Mouse (Mus musculus): ENCODE measurements around the gene Ascl2.
A peak's percentile ranks its signal among the peaks of the same experiment; 100 is the strongest.

Gene Ascl2

GRCm38 (mm10) chr7:142968809-142969511 is at the start of gene Ascl2:
Gene Ascl2 (minus strand): TSS chr7:142969264.
- DNase-seq, result peak; percentile 9 to 24

DNA sequence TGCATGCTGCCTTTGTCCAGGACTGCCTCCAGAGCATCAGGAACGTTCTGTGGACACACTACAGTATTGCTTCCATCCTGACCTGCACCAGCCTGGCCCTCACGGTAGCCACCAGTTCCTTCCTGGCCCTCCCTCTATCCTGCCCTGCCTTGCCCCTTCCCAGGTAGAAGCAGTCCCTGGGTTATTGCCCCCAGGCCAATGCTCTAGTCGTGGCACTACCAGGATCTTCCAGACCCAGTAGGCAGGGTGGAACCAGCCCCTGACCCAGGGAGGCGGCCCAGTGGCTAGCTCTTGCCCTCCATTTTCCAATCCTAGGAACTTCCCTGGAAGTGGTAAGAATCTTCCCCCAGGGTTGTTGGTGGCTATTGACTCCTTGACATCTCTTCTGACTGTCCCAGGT is 48.1 kb upstream of the Ascl2 start:
- no peak for DNase-seq

GRCm38 (mm10) chr7:143016424-143017142 is 47.5 kb upstream of the Ascl2 start:
- no peak for DNase-seq

- DNase-seq, result peak; percentile 75 to 76
These were observed 46.8 kb upstream of the Ascl2 start for GRCm38 (mm10) chr7:143015755-143016423.

- no peak for DNase-seq
These were observed 46.0 kb upstream of the Ascl2 start for GRCm38 (mm10) chr7:143014862-143015659.

DNA sequence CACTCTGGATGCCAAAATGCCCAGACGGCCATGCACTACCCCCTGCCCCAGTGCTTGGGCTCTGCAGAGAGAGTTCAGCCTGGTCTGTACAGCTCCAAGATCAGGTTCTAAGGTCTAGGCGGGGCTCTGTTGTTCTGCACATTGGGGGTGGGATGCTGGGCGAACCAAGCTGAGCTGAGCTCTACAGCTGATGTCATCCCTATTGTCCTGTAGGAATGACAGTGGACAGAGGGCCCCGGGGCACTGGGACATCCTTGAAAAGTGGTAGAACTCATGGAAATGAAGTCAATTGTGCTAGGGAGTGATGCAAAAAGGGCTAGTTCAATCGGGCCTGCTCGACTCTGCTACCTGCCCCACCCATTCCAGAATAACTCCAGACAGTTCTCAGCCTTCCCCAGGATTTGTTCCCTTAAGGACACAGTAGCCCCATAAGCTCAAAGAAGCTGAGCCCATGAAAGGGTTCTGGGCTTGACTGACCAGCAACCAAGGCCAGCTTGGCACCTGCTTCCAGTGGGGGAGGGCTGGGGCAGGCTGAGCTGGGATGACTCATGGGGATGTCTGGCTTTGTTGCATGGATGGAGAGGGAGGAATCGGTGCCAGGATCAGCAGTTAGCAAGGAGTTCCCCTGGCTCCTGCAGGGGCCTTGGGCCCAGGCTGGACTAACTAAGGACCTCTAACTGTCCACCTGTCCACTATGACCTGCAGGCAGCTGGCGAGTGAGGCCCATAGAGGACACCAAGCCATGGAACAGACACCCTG is 44.5 kb upstream of the Ascl2 start:
- peak; percentile 69 to 70 for DNase-seq

DNA sequence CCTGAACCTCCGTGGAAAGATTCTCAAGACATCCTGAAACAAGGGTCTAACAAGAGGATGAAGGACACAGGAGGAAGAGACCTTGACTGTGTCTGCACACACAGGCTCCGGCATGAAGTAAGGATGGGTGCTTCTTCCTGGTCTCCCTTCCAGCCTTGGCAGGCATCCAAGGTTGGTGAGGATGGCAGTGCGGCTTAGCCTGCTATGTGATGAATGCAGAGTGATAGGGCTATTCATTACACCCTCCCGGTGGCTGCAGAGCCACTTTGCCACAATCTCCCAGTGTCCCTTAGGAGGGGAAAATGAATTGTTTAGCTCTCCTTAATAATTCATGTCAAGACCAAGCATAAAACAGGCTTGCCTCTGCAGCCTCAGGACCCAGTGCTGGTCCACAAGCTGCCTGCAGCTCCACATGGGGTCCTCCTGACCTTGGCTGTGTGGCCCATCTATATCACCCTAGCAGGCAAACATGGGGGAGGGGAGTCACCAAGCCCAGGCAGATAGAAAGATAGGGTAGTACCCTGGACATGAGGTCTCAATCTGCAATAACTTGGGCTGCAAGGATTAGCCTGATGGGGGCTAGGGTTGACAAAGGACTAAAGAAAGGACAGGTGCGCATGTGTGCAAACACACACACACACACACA is 43.3 kb upstream of the Ascl2 start:
- DNase-seq, result peak in 1 of 2 experiments; percentile 22

- no peak for DNase-seq
These were observed 42.2 kb upstream of the Ascl2 start for GRCm38 (mm10) chr7:143011226-143011625.

DNA sequence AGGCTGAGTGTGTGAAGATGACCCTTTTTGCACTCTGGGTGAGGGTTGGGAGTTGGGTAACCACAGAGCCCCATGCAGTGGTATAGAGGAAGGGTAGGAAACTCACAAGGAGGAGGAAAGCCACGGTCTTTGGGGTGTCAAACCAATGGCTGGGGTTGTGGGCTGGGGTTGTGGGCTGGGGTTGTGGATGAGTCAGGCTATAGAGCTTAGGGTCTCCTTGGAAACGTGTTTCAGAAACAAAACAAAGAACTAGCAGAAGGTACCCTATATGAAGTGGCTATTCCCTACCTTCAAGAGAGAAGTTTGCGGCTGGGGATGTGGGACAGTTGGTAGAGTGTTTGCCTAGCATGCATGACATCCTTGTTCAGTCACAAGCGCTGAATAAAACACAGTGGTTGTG is 40.9 kb upstream of the Ascl2 start:
- no peak for DNase-seq

DNA sequence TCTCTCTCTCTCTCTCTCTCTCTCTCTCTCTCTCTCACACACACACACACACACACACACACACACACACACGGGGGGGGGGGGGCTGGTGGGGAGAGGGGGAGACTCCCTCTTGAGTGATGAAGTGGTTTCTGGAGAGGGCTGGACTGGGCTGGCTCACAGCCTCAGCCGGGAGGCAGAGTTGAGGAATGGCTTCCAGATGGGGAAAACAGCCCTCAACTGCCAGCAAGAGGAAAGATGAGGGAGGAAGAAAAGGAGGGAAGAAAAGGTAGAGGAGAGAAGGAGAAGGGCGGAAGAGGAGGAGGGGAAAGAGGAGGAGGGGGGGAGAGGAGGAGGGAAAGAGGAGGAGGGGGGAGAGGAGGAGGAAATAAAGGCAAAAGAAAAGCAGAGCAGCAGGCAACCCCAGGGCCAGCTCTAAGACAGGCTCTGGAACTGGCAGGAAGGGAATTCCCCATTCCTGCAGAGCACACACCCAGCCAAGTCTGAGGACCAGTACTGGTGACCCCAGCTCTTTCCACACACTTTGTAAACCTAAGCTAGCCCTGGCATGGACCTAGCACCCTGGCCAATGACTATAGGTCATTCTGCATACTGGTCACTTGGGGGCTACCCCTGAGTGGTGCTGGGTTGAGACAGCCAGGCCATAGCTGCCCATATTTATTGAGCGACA is 40.1 kb upstream of the Ascl2 start:
- DNase-seq, result peak; percentile 54 to 59

GRCm38 (mm10) chr7:143008370-143008926 is 39.4 kb upstream of the Ascl2 start:
- DNase-seq, result peak; percentile 74 to 76

GRCm38 (mm10) chr7:143007599-143008369 is 38.7 kb upstream of the Ascl2 start:
- peak; percentile 91 to 94 for DNase-seq

GRCm38 (mm10) chr7:143006756-143007598 is 37.9 kb upstream of the Ascl2 start:
- no peak for DNase-seq

DNA sequence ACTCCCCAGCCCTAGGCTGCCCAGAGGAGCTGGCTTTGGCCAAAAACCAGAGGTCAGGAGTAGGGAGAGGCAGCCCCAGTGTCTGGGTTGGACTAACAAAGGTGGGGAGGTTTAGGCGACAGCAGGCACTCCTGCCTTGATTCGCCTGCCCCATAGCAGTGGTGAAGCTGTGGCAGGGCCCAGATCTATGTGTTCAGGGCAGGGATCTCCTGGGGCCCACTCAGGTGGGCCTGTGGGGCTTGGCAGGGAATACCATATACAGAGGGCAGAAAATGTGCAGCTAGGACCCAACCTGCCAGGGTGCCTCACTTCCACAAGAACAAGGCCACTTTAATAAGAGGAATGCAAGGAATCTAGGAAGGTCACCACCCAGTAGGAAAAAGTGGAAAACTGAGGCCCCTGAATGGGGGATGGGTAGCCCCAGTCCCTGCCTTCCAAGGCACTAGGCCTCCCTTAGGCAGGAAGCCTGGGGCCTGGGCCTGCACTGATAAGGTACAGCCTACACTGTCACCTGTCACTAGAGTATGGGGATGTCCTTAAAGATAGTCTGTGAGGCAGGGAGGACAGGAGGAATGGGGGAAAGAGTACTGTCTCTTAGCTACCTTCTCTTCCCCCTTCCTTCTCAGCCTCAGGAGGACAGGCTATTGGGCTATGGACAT is 37.2 kb upstream of the Ascl2 start:
- DNase-seq, result no peak

GRCm38 (mm10) chr7:143005344-143006096 is 36.5 kb upstream of the Ascl2 start:
- no peak for DNase-seq

DNA sequence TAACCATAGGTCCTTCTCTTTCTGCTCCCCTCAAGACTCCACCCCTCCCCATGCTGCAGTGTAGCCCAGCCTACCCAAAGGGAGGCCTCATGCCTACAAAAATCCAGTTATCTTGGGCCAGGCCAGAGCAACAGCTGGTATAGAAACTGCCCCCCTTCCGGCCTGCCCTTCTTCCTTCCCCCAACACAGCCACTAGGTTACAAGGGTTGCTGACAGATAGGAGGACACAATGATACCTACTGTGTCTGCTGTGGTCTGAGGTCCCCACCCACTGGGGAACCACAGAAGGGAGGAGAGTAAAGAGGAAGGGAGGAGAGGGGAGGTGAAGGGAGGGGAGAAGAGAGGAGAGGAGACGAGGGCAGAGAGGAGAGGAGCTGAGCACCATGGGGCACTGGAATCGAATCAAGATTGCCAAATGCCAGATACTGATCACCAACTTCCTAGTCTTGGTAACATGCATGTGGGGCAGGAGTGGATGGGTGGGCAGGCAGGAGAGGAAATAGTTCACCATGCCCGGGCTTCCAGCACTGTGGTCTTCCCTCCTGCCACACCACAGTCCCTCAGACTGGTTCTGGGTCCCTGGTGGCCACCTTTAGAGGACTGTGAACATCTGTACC is 35.8 kb upstream of the Ascl2 start, which contains the start of gene Tspan32:
Gene Tspan32, plus strand, starts transcription at position 320 of the 617 bp plus-strand sequence.
- DNase-seq, result peak; percentile 48 to 53

GRCm38 (mm10) chr7:143002679-143003078 is 33.6 kb upstream of the Ascl2 start:
- DNase-seq, result peak; percentile 50 to 59

All from lung, adult 18-20 months (tissue).